Mouse (Mus musculus) olfactory bulb, adult 2 months (tissue): ENCODE results near the gene Jph3.

Source experiments
- CTCF ChIP-seq: fragments of 200-500 bp; IDR thresholded peaks from 2 replicates; pipeline ENCODE4 v1.5.1; 2012; ENCODE audit warnings: low read depth, mild to moderate bottlenecking, low read length, moderate library complexity; ENCODE audit not compliant: insufficient read depth
- POLR2A ChIP-seq: fragments of 200-500 bp; IDR thresholded peaks from 2 replicates; pipeline ENCODE4 v1.6.1; 2012; ENCODE audit warnings: mild to moderate bottlenecking, low read depth, low read length, moderate library complexity; ENCODE audit not compliant: insufficient read depth

DNA sequence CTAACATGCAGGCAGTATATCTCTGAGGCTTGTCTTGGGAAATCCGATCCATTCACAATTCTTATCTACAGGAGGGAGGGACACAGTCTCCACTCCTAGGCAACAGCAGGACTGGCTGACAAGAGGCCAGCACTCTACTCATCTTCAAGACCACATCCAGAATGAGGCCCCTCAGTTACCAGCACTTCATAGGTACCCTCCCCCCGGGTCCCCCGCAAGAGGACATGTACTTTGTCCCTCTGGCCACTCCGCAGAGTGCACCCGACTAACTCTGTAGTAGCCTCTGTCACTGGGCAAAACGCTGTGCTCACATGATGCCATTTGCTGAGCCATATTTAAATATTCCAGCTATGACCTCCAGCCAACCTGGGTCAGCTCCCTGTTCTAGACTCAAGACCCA lies 69.0 kb downstream of the Jph3 start:
- no peak for TF ChIP-seq CTCF
- no peak for TF ChIP-seq POLR2A
